Mouse (Mus musculus) T-helper 17 cell (primary cell): Measurements from ENCODE around the gene Eftud2.

Experiments used
- in situ Hi-C, 2 experiments: fragments of 300-600 bp; cut with MboI, MseI; formaldehyde crosslinking; loops; 1 replicate in 1 of 2; 2 replicates in 1 of 2; pipeline ENCODE4 v1.15.1; 2025; ENCODE audit warnings: high pct_unique_total_duplicates in 2 of 2

Gene Eftud2

DNA sequence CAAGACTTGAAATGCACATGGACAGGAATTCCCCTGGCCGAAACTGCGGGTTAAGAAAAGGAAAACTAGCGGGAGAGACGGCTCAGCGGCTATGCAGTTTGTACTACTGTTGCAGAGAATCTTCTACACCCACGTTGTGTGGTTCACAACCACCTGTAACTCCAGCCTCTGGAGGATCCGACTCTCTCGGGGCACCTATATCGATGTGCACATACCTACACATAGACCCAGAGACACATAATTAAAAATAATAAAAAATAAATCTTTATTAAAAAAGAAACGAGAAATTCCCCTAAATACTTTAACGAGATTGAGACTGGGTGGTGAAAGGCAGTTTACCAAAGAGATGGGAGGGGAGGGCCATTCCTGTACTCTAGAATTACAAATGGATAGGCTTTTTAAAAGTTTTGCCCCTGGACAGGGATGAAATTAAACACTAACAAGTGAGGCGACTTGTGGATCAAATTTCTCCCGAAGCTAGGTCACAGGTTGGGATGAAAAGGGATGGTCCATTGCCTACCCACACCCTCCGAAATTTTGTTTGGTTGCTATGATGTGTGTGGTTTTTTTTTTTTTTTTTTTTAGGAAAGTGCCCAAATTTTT, 60.9 kb downstream of the Eftud2 start:
- in situ Hi-C loops = no loop called here

DNA sequence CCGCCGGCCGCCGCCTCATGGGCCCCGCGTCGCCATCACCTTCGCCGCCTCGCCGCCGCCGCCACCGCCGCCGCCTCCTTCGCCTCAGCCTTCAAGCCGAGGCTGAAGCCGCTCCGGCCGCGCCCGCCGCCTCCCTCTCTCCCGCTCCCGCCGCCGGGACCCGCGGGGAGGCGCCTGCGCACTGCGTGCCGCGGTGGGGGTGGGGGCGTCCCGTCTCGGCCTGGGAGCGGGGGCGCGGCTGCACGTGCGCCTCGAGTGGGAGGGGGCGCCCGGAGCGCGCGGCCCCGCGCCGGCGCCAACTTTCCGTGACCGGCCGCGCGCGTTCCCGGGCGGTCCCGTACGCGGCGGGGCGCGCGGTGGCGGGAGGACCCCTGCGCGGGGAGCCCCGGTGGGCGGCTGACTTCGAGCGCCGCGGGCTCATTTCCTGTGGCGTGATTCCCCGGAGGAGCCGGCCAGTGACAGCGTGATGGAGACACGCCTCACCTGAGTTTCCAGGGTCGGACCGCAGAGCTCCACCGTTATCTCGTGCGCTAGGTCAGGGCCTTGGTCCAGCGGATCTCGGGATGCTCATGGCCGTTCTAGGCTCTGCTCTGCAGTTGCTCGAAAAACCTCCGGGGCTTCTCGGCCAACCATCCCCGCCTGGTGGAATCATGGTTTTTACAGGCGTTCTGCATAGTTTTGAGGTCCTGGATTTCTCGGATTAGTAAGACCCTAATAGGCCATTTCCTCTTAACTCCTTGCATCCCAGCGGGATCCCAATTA, 61.6 kb downstream of the Eftud2 start, which contains the start of gene Gjc1:
Gene Gjc1 (minus strand): TSS at position 680 of the 762 bp plus-strand sequence.
- in situ Hi-C loops = no loop called here

DNA sequence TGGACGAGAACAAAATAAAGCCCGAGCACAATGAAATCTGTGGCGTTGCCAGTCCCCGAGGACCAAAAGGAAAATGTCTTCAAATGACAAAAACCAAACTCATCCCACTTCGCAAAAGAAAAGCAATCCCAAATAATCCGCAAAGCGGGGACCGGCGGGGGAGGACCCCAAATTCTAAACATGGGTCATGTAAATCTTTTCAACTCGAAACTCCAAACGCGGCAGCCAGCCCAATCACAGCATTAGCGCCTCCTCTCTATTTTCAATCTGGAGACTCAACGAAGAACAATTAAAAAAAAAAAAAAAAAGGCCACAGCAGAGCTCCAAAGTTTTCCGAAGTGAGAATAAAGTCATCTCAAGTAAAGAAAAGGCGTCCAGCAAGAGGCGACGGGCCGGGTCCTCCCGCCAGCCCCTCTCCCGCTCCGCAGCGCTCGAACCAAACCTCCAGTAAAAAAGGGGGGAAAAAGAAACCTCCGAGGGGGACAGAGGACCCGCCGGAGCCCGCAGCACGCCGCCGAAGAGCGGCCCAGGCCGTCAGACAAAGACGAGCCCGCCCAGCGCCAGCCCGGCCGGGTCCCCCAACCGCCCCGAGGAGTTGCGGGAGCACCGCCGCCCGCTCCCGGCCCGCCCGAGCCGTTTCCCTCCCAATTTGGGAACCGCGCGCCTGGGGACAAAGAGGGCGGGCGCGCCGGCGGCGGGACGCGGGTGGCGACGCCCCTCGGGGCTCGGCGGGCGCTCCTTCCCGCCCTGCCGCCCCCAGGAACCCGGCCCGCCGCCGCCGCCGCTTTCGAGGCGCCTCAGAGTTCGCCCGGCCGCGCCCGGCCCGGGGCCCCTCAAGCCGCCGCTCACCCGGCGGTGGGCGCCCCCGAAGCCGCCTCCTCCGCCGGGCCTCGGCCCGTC, 62.4 kb downstream of the Eftud2 start:
- in situ Hi-C loops = no loop called here

DNA sequence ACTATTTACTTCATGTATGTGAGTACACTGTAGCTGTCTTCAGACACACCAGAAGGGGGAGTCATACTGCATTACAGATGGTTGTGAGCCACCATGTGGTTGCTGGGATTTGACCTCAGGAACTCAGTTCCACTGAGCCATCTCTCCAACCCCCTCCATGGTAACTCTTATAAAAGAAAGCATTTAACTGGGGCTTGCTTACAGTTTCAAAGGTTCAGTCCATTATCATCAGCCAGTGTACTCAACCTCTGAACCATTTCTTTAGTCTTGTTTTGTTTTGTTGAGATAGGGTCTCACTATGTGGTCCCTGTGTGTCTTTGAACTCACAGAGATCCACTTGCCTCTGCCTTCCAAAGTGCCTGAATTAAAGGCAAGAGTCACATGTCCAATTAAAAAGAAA, 65.9 kb downstream of the Eftud2 start:
- in situ Hi-C loops = no loop called here

DNA sequence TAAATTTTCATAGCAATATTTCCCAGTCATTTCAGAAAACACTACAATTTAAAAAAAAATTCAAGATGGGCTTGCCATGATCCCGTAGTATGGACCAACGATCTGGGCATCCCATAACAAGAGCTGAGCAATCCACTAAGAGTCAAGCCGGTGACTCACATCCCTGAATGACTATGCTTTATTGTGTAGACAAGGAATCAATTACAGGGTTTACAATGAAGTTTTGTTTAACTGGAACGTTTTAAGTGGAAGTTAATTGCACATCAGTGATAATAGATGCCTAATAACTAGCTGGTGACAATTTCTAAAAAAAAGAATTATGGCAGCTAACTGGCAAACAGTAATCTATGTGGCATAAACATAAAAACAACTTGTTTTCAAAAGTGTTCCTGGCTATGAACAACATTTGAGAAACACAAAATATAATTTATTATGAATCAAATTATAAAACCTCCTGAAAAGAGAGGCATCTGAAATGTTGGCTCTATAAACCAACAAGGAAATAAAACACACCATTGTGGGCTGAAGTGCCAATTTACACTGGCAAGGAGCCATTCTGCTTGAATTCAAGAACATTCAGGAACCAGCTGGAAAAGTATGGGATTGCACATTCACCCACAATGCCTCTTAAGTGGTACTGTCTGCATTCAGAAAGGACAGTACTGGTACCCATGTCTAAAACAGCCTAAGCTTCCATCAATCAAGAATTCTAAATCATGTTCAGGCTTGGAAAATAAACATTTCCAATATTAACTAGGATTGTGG, 69.9 kb downstream of the Eftud2 start:
- in situ Hi-C loops = no loop called here

DNA sequence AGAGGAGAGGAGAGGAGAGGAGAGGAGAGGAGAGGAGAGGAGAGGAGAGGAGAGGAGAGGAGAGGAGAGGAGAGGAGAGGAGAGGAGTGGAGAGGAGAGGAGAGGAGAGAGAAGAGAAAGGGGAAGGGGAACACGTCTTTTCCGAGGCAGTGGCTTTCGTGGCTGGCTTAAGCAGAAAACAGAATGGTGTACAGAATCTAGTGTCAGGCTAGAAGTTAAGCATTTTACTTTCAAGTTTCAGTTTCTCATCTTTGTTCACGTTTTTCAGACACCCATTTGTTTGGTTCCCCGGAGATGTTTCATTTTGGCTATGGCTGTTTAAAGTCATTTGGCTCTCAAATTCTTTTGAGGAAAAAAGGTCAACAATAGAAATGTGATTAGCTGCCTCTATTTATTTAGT, 72.5 kb downstream of the Eftud2 start:
- in situ Hi-C loops = no loop called here

DNA sequence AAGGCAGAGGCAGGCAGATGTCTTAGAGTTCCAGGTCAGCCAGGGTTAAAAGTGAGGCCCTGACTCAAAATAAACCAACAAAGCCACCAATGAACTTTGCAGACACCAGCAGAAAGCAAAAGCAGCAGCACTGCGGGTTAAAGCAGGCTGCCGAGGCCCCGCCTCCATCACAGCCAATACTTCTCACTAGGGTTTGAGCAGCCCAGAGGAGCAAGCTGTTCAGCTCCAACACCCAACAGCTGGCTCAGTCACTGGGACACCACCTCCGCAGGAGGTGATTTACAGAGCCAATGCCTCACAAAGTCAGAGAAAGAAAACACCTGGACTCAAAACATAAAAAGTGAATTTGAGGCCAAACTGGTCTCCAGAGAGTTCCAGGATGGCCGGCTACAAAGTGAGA, 77.3 kb downstream of the Eftud2 start:
- in situ Hi-C loops = no loop called here

DNA sequence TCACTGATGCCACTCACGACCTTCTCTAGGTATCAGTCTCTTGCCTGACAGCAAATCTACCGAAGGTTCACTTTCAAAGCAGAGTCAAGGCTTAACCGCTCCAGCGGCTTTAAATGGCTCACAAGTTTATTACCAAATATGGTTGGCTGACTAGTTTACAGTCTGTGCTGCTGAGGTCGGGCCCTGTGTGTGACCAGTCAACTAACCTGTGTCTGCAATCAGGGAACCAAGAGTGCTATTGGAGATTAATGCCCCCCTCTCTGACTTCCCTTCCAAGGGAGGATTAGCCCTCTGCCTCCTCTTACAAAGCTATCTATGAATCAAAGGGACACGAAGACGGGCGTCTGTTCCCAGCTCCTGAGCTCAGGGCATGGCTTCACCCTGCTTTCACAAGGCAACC, 86.6 kb downstream of the Eftud2 start:
- in situ Hi-C loops = loop anchor here in 1 of 2 experiments (5.0 kb wide), 1 partner anchor 52 kb away; no protein-coding TSS in a partner anchor

DNA sequence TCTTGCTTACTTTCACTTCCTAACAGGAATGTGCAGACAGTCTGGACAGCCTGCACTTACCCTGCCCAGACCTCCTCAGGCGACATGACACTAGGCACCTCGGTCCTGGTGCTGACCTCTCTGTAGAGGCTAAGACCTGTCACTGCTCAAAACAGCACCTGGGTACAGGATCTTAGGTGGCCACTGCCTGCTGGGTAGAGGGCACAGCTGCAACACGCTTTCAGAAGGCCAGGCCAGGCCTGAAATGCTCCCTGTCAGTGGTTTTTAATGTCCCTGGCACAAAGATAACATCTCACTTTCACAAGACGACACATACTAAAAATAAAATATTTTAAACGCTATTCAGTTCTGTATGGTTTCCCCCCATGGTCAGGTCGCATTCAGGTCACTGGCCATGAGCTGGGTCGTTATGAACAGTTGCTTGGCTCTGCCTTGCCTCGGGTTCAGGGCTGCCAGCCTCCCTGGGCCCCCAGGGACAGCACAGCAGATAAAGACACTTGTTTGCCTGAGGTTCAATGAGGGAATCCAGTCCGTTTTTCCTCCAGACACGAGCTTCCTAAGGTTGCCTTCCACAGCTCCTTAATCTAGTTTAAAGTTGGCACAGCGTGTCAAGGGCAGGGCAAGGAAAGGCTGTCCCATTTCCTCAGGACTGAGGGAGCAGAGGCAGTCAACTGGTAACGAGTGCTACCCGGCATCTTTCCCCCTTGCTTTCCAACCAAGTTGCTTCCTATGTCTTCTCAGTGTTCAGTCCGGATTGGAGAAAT, 88.9 kb downstream of the Eftud2 start:
- in situ Hi-C loops = loop anchor here in 1 of 2 experiments (5.0 kb wide), 1 partner anchor 50 kb away; no protein-coding TSS in a partner anchor
